Mouse (Mus musculus): ENCODE measurements around the gene Cntd1. TPM values are rescaled to one million over a fixed set of nuclear protein-coding genes. Genes with fewer than 3 reads are reported as not detected.

Gene Cntd1
- polyA plus RNA-seq, 1 experiment, result 0.05 TPM

GRCm38 (mm10) chr11:101248258-101248994, 30.4 kb upstream of the Cntd1 start:
- Histone ChIP-seq H3K36me3 (ENCODE audit: control insufficient read depth, insufficient read depth) (no peaks in the 10 kb centered on the region), H3K27me3 (ENCODE audit: control insufficient read depth, insufficient read depth, insufficient read length) (peaks cover 22% of the 10 kb centered on the region), H3K79me3 (ENCODE audit: low read depth) (no peaks in the 10 kb centered on the region), H3K79me2 (ENCODE audit: control insufficient read depth, insufficient read depth) (no peaks in the 10 kb centered on the region), H3ac (ENCODE audit: control insufficient read depth, insufficient read length, low read depth) (no peak overlapping the region), H3K4me3 (ENCODE audit: insufficient read depth, poor library complexity, severe bottlenecking) (no peak overlapping the region)
- TF ChIP-seq USF1 (IDR thresholded peaks at IDR 0.05; ENCODE audit: low read depth) (no peak), MYOD1 (IDR thresholded peaks at IDR 0.05; ENCODE audit: control insufficient read depth, insufficient read length, low read depth) (no peak), CTCF (IDR thresholded peaks at IDR 0.05; ENCODE audit: control insufficient read depth, insufficient read depth, insufficient read length) (peak; percentile 14)

DNA sequence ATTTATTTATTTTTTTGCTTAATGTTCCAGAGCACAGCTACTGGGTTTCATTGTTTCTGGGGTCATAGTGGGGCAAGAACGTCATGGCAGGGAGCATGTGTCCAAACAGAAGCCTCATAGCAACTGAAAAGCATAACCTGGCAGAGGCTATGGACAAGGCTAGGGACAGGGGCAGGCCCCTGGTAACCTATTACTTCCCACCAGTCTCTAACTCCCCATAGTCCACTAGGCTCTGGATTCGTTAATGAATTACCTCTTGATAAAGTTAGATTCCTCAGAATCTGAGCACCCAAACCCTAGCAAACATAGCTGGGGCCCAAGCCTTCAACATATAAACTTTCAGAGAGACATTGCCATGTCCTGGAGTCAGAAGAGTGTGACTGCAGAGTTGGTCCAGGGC, 27.8 kb upstream of the Cntd1 start:
- Histone ChIP-seq H3ac (ENCODE audit: control insufficient read depth, insufficient read length, low read depth) (no peak overlapping the region), H3K27me3 (ENCODE audit: control insufficient read depth, insufficient read depth, insufficient read length) (peaks cover 11% of the 10 kb centered on the region), H3K79me3 (ENCODE audit: low read depth) (no peaks in the 10 kb centered on the region), H3K36me3 (ENCODE audit: control insufficient read depth, insufficient read depth) (no peaks in the 10 kb centered on the region), H3K4me3 (ENCODE audit: insufficient read depth, poor library complexity, severe bottlenecking) (no peak overlapping the region), H3K79me2 (ENCODE audit: control insufficient read depth, insufficient read depth) (peaks cover 13% of the 10 kb centered on the region)
- TF ChIP-seq CEBPB (IDR thresholded peaks at IDR 0.05; ENCODE audit: low read depth) (no peak), CTCF (IDR thresholded peaks at IDR 0.05; ENCODE audit: control insufficient read depth, insufficient read depth, insufficient read length) (no peak), USF1 (IDR thresholded peaks at IDR 0.05; ENCODE audit: low read depth) (no peak), MYOG (IDR thresholded peaks at IDR 0.05; ENCODE audit: control insufficient read depth, extremely low read depth, insufficient read length) (no peak), FOSL1 (IDR thresholded peaks at IDR 0.05; ENCODE audit: insufficient read depth, low read length, poor library complexity, severe bottlenecking) (no peak), MAX (IDR thresholded peaks at IDR 0.05) (no peak), MYOD1 (IDR thresholded peaks at IDR 0.05; ENCODE audit: control insufficient read depth, insufficient read length, low read depth) (no peak)

DNA sequence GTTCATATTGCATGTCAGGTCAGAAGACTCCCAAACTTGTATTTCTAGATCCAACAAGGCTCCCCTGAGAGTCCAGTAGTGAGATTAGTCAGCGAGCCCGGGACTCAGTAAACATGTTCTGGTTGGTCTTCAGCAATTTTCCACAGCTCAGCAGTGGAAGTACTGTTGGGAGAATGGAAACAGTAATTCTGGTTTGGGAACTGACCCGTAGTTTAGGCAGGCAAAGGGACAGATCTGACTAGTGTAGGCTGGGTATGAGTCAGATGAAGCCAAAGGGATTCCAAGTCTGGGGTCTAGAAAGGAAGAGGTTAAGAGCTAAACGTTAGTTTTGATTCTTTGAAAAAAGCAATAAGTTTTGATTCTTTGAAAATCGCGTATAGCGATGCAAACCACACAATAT, 25.9 kb upstream of the Cntd1 start:
- TF ChIP-seq USF1 (IDR thresholded peaks at IDR 0.05; ENCODE audit: low read depth) (no peak), MYOG (IDR thresholded peaks at IDR 0.05; ENCODE audit: control insufficient read depth, extremely low read depth, insufficient read length) (no peak), MYOD1 (IDR thresholded peaks at IDR 0.05; ENCODE audit: control insufficient read depth, insufficient read length, low read depth) (no peak), CTCF (IDR thresholded peaks at IDR 0.05; ENCODE audit: control insufficient read depth, insufficient read depth, insufficient read length) (no peak), CEBPB (IDR thresholded peaks at IDR 0.05; ENCODE audit: low read depth) (no peak), FOSL1 (IDR thresholded peaks at IDR 0.05; ENCODE audit: insufficient read depth, low read length, poor library complexity, severe bottlenecking) (no peak), MAX (IDR thresholded peaks at IDR 0.05) (no peak)
- no peaks in the 10 kb centered on the region for H3K27me3 ChIP-seq (ENCODE audit: control insufficient read depth, insufficient read depth, insufficient read length)
- no peaks in the 10 kb centered on the region for H3K79me3 ChIP-seq (ENCODE audit: low read depth)

DNA sequence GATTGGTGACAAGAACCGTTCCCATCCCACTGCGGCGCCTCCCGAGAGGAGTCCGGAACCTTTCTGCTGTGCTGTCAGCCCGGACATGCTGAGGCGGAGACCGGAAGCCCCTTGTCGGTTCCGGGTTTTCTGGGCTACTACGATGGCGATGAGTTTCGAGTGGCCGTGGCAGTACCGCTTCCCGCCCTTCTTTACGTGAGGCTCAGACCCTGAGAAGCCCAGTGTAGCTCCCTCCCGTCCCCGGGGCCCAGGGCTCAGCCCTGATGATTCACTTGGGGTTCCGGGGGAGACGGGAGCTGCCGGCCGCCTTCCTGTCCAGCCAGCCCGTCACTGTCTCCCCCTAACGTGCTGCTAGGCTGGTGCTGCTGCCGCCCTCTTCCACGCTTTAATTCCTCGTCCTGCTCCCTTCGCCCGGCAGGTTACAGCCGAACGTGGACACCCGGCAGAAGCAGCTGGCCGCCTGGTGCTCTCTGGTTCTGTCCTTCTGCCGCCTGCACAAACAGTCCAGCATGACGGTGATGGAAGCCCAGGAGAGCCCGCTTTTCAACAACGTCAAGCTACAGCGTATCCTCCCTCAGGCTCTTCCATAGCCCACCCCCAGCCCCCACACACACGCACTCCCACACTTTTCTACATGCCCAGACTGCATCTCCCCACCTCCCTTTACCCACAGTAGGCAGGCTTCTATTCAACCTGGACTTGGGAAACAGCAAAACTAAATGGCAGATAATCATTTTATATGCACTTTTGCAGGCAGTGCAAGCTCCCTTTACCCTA, 25.0 kb upstream of the Cntd1 start, which contains the start of gene Vps25:
Vps25 (plus strand) TSS at position 95 of the 777 bp plus-strand sequence.
- peak within 1 kb of the TSS; percentile 82 for H3ac ChIP-seq (ENCODE audit: control insufficient read depth, insufficient read length, low read depth)
- no peaks in the 10 kb centered on the region for H3K79me3 ChIP-seq (ENCODE audit: low read depth)
- H3K79me2 ChIP-seq (ENCODE audit: control insufficient read depth, insufficient read depth), result peaks cover 13% of the 10 kb centered on the region
- no peaks in the 10 kb centered on the region for H3K27me3 ChIP-seq (ENCODE audit: control insufficient read depth, insufficient read depth, insufficient read length)
- peak within 1 kb of the TSS; percentile 76 for H3K4me3 ChIP-seq (ENCODE audit: insufficient read depth, poor library complexity, severe bottlenecking)
- peaks cover under 1% of the 10 kb centered on the region for H3K36me3 ChIP-seq (ENCODE audit: control insufficient read depth, insufficient read depth)
- peak; percentile 75 for TF ChIP-seq MAX (IDR thresholded peaks at IDR 0.05)
- TF ChIP-seq CEBPB (IDR thresholded peaks at IDR 0.05; ENCODE audit: low read depth), result no peak

More for the DNA sequence above, 25.9 kb upstream of the Cntd1 start:
- Histone ChIP-seq H3K36me3 (ENCODE audit: control insufficient read depth, insufficient read depth) (no peaks in the 10 kb centered on the region), H3ac (ENCODE audit: control insufficient read depth, insufficient read length, low read depth) (peak overlapping the region; percentile 46), H3K79me2 (ENCODE audit: control insufficient read depth, insufficient read depth) (peaks cover 13% of the 10 kb centered on the region), H3K4me3 (ENCODE audit: insufficient read depth, poor library complexity, severe bottlenecking) (peak overlapping the region; percentile 76)

DNA sequence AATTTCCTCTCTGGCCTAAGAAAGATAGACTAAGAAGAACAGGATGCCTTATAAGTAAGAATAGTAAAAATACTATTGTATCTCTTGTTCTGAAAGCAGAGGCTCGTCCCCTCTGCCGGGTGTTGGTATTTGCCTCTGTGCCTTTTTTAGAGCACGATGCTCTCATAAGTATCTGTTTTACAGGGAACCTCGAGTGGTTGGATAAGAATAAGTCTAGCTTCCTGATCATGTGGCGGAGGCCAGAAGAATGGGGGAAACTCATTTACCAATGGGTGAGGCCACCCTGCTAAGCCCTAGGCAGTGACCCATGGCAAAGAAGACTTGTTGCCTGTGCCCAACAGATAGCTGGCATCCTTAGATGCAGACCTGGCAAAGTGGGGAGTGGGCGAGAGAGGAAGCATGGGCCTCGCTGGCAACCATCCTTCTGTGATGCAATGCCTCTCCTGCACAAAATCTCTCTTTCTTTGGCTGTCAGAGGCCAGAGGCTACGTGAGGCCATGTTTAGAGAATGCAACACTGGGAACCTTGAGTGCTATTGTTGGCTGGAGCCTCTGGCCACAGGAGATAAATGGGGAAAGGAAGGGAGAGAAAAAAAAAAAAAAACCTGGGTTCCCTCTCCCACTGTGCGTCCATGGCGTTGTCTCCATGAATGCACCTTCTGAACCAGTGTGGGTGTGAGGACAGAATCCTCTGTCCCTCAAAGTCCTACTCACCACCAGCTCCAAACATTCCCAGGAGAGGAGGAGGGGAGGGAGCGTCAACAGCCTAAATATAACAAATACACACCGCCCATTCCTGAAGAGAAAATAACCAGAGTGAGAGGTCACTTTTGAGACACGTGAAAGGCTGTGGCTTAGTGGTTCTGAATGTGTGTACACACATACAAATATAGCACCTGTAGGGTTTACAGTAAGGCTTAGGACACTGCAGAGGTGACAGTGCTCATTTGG, 22.7 kb upstream of the Cntd1 start:
- Histone ChIP-seq H3K27me3 (ENCODE audit: control insufficient read depth, insufficient read depth, insufficient read length) (peaks cover 6% of the 10 kb centered on the region), H3K4me3 (ENCODE audit: insufficient read depth, poor library complexity, severe bottlenecking) (no peak overlapping the region), H3K79me3 (ENCODE audit: low read depth) (no peaks in the 10 kb centered on the region), H3K36me3 (ENCODE audit: control insufficient read depth, insufficient read depth) (peaks cover 4% of the 10 kb centered on the region), H3ac (ENCODE audit: control insufficient read depth, insufficient read length, low read depth) (no peak overlapping the region), H3K79me2 (ENCODE audit: control insufficient read depth, insufficient read depth) (peaks cover 13% of the 10 kb centered on the region)
- TF ChIP-seq FOSL1 (IDR thresholded peaks at IDR 0.05; ENCODE audit: insufficient read depth, low read length, poor library complexity, severe bottlenecking), result no peak
- TF ChIP-seq USF1 (IDR thresholded peaks at IDR 0.05; ENCODE audit: low read depth), result no peak
- TF ChIP-seq MYOD1 (IDR thresholded peaks at IDR 0.05; ENCODE audit: control insufficient read depth, insufficient read length, low read depth), result no peak
- no peak for TF ChIP-seq MAX (IDR thresholded peaks at IDR 0.05)
- TF ChIP-seq MYOG (IDR thresholded peaks at IDR 0.05; ENCODE audit: control insufficient read depth, extremely low read depth, insufficient read length), result no peak
- TF ChIP-seq CTCF (IDR thresholded peaks at IDR 0.05; ENCODE audit: control insufficient read depth, insufficient read depth, insufficient read length), result no peak
- TF ChIP-seq CEBPB (IDR thresholded peaks at IDR 0.05; ENCODE audit: low read depth), result no peak

Data from C2C12 (cell line).